Mouse (Mus musculus) ES-E14 (cell line): ENCODE data around the gene Ppp6r1.

Experiments
- CHD2 ChIP-seq: IDR thresholded peaks from 2 replicates; pipeline ENCODE4 v1.6.1; 2014; ENCODE audit warnings: mild to moderate bottlenecking, low read depth, low read length, inconsistent platforms
- HCFC1 ChIP-seq: IDR thresholded peaks from 2 replicates; pipeline ENCODE4 v1.6.1; 2012; ENCODE audit warnings: low read length, inconsistent platforms, borderline replicate concordance; ENCODE audit not compliant: insufficient read depth
- MAFK ChIP-seq: IDR thresholded peaks from 2 replicates; pipeline ENCODE4 v1.6.1; 2014; ENCODE audit warnings: mild to moderate bottlenecking, low read depth, low read length, inconsistent platforms; ENCODE audit not compliant: insufficient read depth
- ZNF384 ChIP-seq: IDR thresholded peaks from 2 replicates; pipeline ENCODE4 v1.6.1; 2012; ENCODE audit warnings: low read depth, low read length, inconsistent platforms

DNA sequence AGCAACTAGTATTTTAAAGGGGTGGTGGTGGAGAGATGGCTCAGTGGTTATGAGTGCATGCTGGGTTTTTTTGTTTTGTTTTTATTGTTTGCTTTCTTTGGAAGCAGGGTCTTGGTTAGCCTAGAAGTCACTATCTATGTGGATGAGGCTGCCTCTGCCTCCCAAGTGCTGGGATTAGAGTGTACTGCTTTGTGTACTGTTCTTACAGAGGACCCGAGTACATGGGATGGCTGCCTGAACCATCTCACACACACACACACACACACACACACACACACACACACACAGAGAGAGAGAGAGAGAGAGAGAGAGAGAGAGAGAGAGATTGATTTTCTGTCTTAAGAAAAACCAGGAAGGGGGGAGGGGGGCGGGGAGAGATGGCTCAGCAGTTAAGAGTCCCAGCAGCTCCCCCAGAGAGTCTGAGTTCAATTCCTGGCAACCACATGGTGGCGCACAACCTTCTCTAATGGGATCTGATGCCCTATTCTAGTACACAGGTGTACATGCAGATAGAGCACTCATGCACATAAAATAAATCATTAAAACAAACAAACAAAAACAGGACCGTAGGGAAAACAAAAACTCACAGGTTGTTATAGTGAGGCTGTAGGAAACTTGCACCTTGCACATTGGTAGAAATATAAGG lies 35.2 kb downstream of the Ppp6r1 start:
- TF ChIP-seq HCFC1 = no peak
- TF ChIP-seq CHD2 = no peak
- no peak for TF ChIP-seq ZNF384
- no peak for TF ChIP-seq MAFK
